Mouse (Mus musculus): Measurements from ENCODE around the gene Gpx2. TPM values are rescaled to one million over a fixed set of nuclear protein-coding genes. Genes with fewer than 3 reads are reported as not detected.

Gpx2 gene
- polyA plus RNA-seq (2014; fragmentation: Nextera tagmentation; extraction: Ambion mirVana): not detected in 2 replicates

GRCm38 (mm10) chr12:76795350-76795749 is at the start of gene Gpx2:
Gene Gpx2 (minus strand): TSS chr12:76795554.
- ATAC-seq (ENCODE audit: low FRiP score) (no peak), DNase-seq (ENCODE audit: low spot score, missing footprints) (no peak)
- Histone ChIP-seq H3K36me3 (ENCODE audit: control insufficient read depth, insufficient read depth, low read length) (no peaks in the 10 kb centered on the region), H3K9me3 (ENCODE audit: control insufficient read depth, low read length) (no peaks in the 10 kb centered on the region), H3K27ac (ENCODE audit: low read depth, low read length) (no peak within 1 kb of the TSS), H3K4me3 (ENCODE audit: low read depth, low read length) (no peak within 1 kb of the TSS), H3K4me2 (no peak within 1 kb of the TSS), H3K9ac (ENCODE audit: low read length) (no peak within 1 kb of the TSS), H3K27me3 (ENCODE audit: control insufficient read depth, insufficient read depth, low read length) (no peaks in the 10 kb centered on the region), H3K4me1 (ENCODE audit: control insufficient read depth, insufficient read depth, low read length) (peaks cover 3% of the 10 kb centered on the region; the same call in 1 of the 2 replicates)
- 80% methylated on average over 5 of the region's 5 CpGs for WGBS

GRCm38 (mm10) chr12:76844346-76845061 is 49.1 kb upstream of the Gpx2 start:
- Histone ChIP-seq H3K27me3 (ENCODE audit: control insufficient read depth, insufficient read depth, low read length) (no peaks in the 10 kb centered on the region), H3K4me2 (no peak overlapping the region), H3K36me3 (ENCODE audit: control insufficient read depth, insufficient read depth, low read length) (no peaks in the 10 kb centered on the region), H3K4me3 (ENCODE audit: low read depth, low read length) (no peak overlapping the region), H3K4me1 (ENCODE audit: control insufficient read depth, insufficient read depth, low read length) (no peaks in the 10 kb centered on the region), H3K27ac (ENCODE audit: low read depth, low read length) (no peak overlapping the region), H3K9me3 (ENCODE audit: control insufficient read depth, low read length) (no peaks in the 10 kb centered on the region), H3K9ac (ENCODE audit: low read length) (no peak overlapping the region)
- peak; percentile 73 for DNase-seq (ENCODE audit: low spot score, missing footprints)
- WGBS: 86% methylated on average over 15 of the region's 15 CpGs
- no peak for ATAC-seq (ENCODE audit: low FRiP score)

- no peaks in the 10 kb centered on the region for H3K27me3 ChIP-seq (ENCODE audit: control insufficient read depth, insufficient read depth, low read length)
- DNase-seq (ENCODE audit: low spot score, missing footprints) (no peak), ATAC-seq (ENCODE audit: low FRiP score) (no peak)
- no peak overlapping the region for H3K9ac ChIP-seq (ENCODE audit: low read length)
- H3K4me1 ChIP-seq (ENCODE audit: control insufficient read depth, insufficient read depth, low read length): peaks cover 2% of the 10 kb centered on the region; the same call in 1 of the 2 replicates
- H3K4me2 ChIP-seq: no peak overlapping the region
- no peaks in the 10 kb centered on the region for H3K9me3 ChIP-seq (ENCODE audit: control insufficient read depth, low read length)
- H3K36me3 ChIP-seq (ENCODE audit: control insufficient read depth, insufficient read depth, low read length): no peaks in the 10 kb centered on the region
- no peak overlapping the region for H3K4me3 ChIP-seq (ENCODE audit: low read depth, low read length)
- 83% methylated on average over 6 of the region's 6 CpGs for WGBS
- H3K27ac ChIP-seq (ENCODE audit: low read depth, low read length): no peak overlapping the region
Measured at GRCm38 (mm10) chr12:76840081-76840480, 44.7 kb upstream of the Gpx2 start.

GRCm38 (mm10) chr12:76839298-76839697 is 43.9 kb upstream of the Gpx2 start:
- no peak overlapping the region for H3K4me3 ChIP-seq (ENCODE audit: low read depth, low read length)
- WGBS: 93% methylated on average over 4 of the region's 4 CpGs
- no peak overlapping the region for H3K27ac ChIP-seq (ENCODE audit: low read depth, low read length)

GRCm38 (mm10) chr12:76837844-76838650 is 42.7 kb upstream of the Gpx2 start:
- no peaks in the 10 kb centered on the region for H3K36me3 ChIP-seq (ENCODE audit: control insufficient read depth, insufficient read depth, low read length)
- H3K27ac ChIP-seq (ENCODE audit: low read depth, low read length): no peak overlapping the region; the same call in 1 of the 2 replicates
- ATAC-seq (ENCODE audit: low FRiP score) (no peak), DNase-seq (ENCODE audit: low spot score, missing footprints) (no peak)
- peak overlapping the region; percentile 74 for H3K4me2 ChIP-seq
- peaks cover 2% of the 10 kb centered on the region; the same call in 1 of the 2 replicates for H3K4me1 ChIP-seq (ENCODE audit: control insufficient read depth, insufficient read depth, low read length)
- no peaks in the 10 kb centered on the region for H3K9me3 ChIP-seq (ENCODE audit: control insufficient read depth, low read length)
- H3K9ac ChIP-seq (ENCODE audit: low read length): peak overlapping the region; percentile 81
- 15% methylated on average over 21 of the region's 21 CpGs for WGBS
- H3K4me3 ChIP-seq (ENCODE audit: low read depth, low read length): peak overlapping the region; percentile 71
- H3K27me3 ChIP-seq (ENCODE audit: control insufficient read depth, insufficient read depth, low read length): no peaks in the 10 kb centered on the region

More at GRCm38 (mm10) chr12:76839298-76839697, 43.9 kb upstream of the Gpx2 start:
- Histone ChIP-seq H3K9me3 (ENCODE audit: control insufficient read depth, low read length) (no peaks in the 10 kb centered on the region), H3K36me3 (ENCODE audit: control insufficient read depth, insufficient read depth, low read length) (no peaks in the 10 kb centered on the region), H3K4me2 (no peak overlapping the region), H3K4me1 (ENCODE audit: control insufficient read depth, insufficient read depth, low read length) (peaks cover 2% of the 10 kb centered on the region; the same call in 1 of the 2 replicates), H3K27me3 (ENCODE audit: control insufficient read depth, insufficient read depth, low read length) (no peaks in the 10 kb centered on the region), H3K9ac (ENCODE audit: low read length) (no peak overlapping the region)
- DNase-seq (ENCODE audit: low spot score, missing footprints): no peak
- no peak for ATAC-seq (ENCODE audit: low FRiP score)

- ATAC-seq (ENCODE audit: low FRiP score) (peak; percentile 99), DNase-seq (ENCODE audit: low spot score, missing footprints) (peak; percentile 100)
- H3K27ac ChIP-seq (ENCODE audit: low read depth, low read length): no peak overlapping the region; the same call in 1 of the 2 replicates
- peak overlapping the region; percentile 71 for H3K4me3 ChIP-seq (ENCODE audit: low read depth, low read length)
- H3K9ac ChIP-seq (ENCODE audit: low read length): peak overlapping the region; percentile 81
- H3K27me3 ChIP-seq (ENCODE audit: control insufficient read depth, insufficient read depth, low read length): no peaks in the 10 kb centered on the region
- H3K36me3 ChIP-seq (ENCODE audit: control insufficient read depth, insufficient read depth, low read length): no peaks in the 10 kb centered on the region
- H3K4me1 ChIP-seq (ENCODE audit: control insufficient read depth, insufficient read depth, low read length): peaks cover 2% of the 10 kb centered on the region; the same call in 1 of the 2 replicates
- WGBS: under 1% methylated on average over 43 of the region's 43 CpGs
- H3K9me3 ChIP-seq (ENCODE audit: control insufficient read depth, low read length): no peaks in the 10 kb centered on the region
- peak overlapping the region; percentile 74 for H3K4me2 ChIP-seq
Measured at GRCm38 (mm10) chr12:76837101-76837843, 41.9 kb upstream of the Gpx2 start.

- no peak overlapping the region for H3K4me3 ChIP-seq (ENCODE audit: low read depth, low read length)
- H3K4me2 ChIP-seq: no peak overlapping the region
- no peaks in the 10 kb centered on the region; the same call in 1 of the 2 replicates for H3K4me1 ChIP-seq (ENCODE audit: control insufficient read depth, insufficient read depth, low read length)
- 3% methylated on average over 3 of the region's 3 CpGs for WGBS
- H3K9me3 ChIP-seq (ENCODE audit: control insufficient read depth, low read length): no peaks in the 10 kb centered on the region
- H3K36me3 ChIP-seq (ENCODE audit: control insufficient read depth, insufficient read depth, low read length): no peaks in the 10 kb centered on the region
- H3K27me3 ChIP-seq (ENCODE audit: control insufficient read depth, insufficient read depth, low read length): no peaks in the 10 kb centered on the region
- H3K27ac ChIP-seq (ENCODE audit: low read depth, low read length): no peak overlapping the region
- ATAC-seq (ENCODE audit: low FRiP score): no peak
- peak; percentile 86 for DNase-seq (ENCODE audit: low spot score, missing footprints)
- no peak overlapping the region for H3K9ac ChIP-seq (ENCODE audit: low read length)
Measured at GRCm38 (mm10) chr12:76832704-76833103, 37.4 kb upstream of the Gpx2 start.

- Histone ChIP-seq H3K4me2 (no peak overlapping the region), H3K27me3 (ENCODE audit: control insufficient read depth, insufficient read depth, low read length) (peaks cover 12% of the 10 kb centered on the region), H3K36me3 (ENCODE audit: control insufficient read depth, insufficient read depth, low read length) (no peaks in the 10 kb centered on the region), H3K4me1 (ENCODE audit: control insufficient read depth, insufficient read depth, low read length) (peaks cover 15% of the 10 kb centered on the region), H3K9ac (ENCODE audit: low read length) (no peak overlapping the region), H3K4me3 (ENCODE audit: low read depth, low read length) (no peak overlapping the region), H3K9me3 (ENCODE audit: control insufficient read depth, low read length) (no peaks in the 10 kb centered on the region), H3K27ac (ENCODE audit: low read depth, low read length) (no peak overlapping the region)
- DNase-seq (ENCODE audit: low spot score, missing footprints): no peak
- 69% methylated on average over 4 of the region's 4 CpGs for WGBS
- ATAC-seq (ENCODE audit: low FRiP score): no peak
Measured at GRCm38 (mm10) chr12:76825283-76825682, 29.9 kb upstream of the Gpx2 start.

All from midbrain, embryonic 11.5 days (tissue).